Mouse (Mus musculus): Measurements from ENCODE around the gene Rrp9. TPM values are rescaled to one million over a fixed set of nuclear protein-coding genes. Genes with fewer than 3 reads are reported as not detected.

The Rrp9 gene
- polyA plus RNA-seq, 1 experiment = 27.4 TPM

- WGBS = 31% methylated on average over 9 of the region's 9 CpGs
- Histone ChIP-seq H3K4me1 (ENCODE audit: control insufficient read depth, insufficient read depth, low read length) (peaks cover 17% of the 10 kb centered on the region), H3K4me3 (replicated peaks; ENCODE audit: extremely low read depth, low read depth, low read length) (peak overlapping the region; percentile 72)
- no peak for DNase-seq
- TF ChIP-seq CTCF (IDR thresholded peaks at IDR 0.05; ENCODE audit: insufficient read depth, low read length) (no peak), POLR2A (IDR thresholded peaks at IDR 0.05; ENCODE audit: borderline replicate concordance, extremely low read depth, low read depth, low read length) (no peak)
Observed at GRCm38 (mm10) chr9:106447951-106448350, 27.8 kb upstream of the Rrp9 start.

DNA sequence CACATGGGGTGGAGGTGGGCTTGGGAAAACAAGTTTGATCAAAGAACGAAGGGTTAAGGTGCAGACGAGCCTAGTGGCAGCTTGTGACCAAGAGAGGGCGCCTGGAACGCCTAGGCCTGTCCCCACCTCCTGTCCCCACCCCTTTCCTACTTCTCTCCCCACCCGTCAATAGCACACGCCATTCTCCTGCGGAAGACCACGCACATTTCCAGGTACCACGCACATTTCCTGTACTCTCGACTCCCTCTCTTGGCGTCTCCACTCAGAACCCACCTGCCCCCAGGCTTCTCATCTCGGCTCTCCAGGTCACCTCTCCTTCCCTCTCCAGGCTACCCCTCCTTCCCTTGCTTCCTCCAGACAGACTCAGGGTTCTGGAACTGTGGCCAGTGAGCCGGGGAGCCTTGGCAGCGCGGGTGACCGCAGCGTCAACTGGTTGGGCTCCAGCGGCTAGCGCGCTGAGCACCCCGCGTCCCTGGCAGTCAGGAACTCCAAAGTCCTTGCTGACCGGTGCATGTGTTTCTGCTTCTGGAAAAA is 27.2 kb upstream of the Rrp9 start:
- TF ChIP-seq CTCF (IDR thresholded peaks at IDR 0.05; ENCODE audit: insufficient read depth, low read length) (peak; percentile 81), POLR2A (IDR thresholded peaks at IDR 0.05; ENCODE audit: borderline replicate concordance, extremely low read depth, low read depth, low read length) (peak; percentile 91; the same call in 1 of the 2 replicates)
- WGBS = under 1% methylated on average over 23 of the region's 23 CpGs
- Histone ChIP-seq H3K4me3 (replicated peaks; ENCODE audit: extremely low read depth, low read depth, low read length) (peak overlapping the region; percentile 72), H3K4me1 (ENCODE audit: control insufficient read depth, insufficient read depth, low read length) (peaks cover 17% of the 10 kb centered on the region)
- DNase-seq = peak; percentile 77

- TF ChIP-seq POLR2A (IDR thresholded peaks at IDR 0.05; ENCODE audit: borderline replicate concordance, extremely low read depth, low read depth, low read length) (no peak), CTCF (IDR thresholded peaks at IDR 0.05; ENCODE audit: insufficient read depth, low read length) (no peak)
- no peak for DNase-seq
- 82% methylated on average over 8 of the region's 8 CpGs for WGBS
- peaks cover 21% of the 10 kb centered on the region for H3K4me1 ChIP-seq (ENCODE audit: control insufficient read depth, insufficient read depth, low read length)
- H3K4me3 ChIP-seq (replicated peaks; ENCODE audit: extremely low read depth, low read depth, low read length) = no peak overlapping the region
Observed at GRCm38 (mm10) chr9:106449947-106450346, 25.8 kb upstream of the Rrp9 start.

GRCm38 (mm10) chr9:106450661-106451060 is 25.1 kb upstream of the Rrp9 start:
- H3K4me3 ChIP-seq (replicated peaks; ENCODE audit: extremely low read depth, low read depth, low read length) = no peak overlapping the region
- WGBS = 35% methylated on average over 9 of the region's 9 CpGs
- TF ChIP-seq POLR2A (IDR thresholded peaks at IDR 0.05; ENCODE audit: borderline replicate concordance, extremely low read depth, low read depth, low read length) (no peak), CTCF (IDR thresholded peaks at IDR 0.05; ENCODE audit: insufficient read depth, low read length) (no peak)
- H3K4me1 ChIP-seq (ENCODE audit: control insufficient read depth, insufficient read depth, low read length) = peaks cover 21% of the 10 kb centered on the region
- DNase-seq = peak; percentile 47

GRCm38 (mm10) chr9:106451298-106451697 is 24.5 kb upstream of the Rrp9 start:
- DNase-seq = no peak
- no peak overlapping the region for H3K4me3 ChIP-seq (replicated peaks; ENCODE audit: extremely low read depth, low read depth, low read length)
- no peak for TF ChIP-seq POLR2A (IDR thresholded peaks at IDR 0.05; ENCODE audit: borderline replicate concordance, extremely low read depth, low read depth, low read length)
- no peak for TF ChIP-seq CTCF (IDR thresholded peaks at IDR 0.05; ENCODE audit: insufficient read depth, low read length)
- WGBS = 77% methylated on average over 11 of the region's 11 CpGs
- peaks cover 21% of the 10 kb centered on the region for H3K4me1 ChIP-seq (ENCODE audit: control insufficient read depth, insufficient read depth, low read length)

- H3K4me1 ChIP-seq (ENCODE audit: control insufficient read depth, insufficient read depth, low read length) = peaks cover 21% of the 10 kb centered on the region
- no peak for TF ChIP-seq CTCF (IDR thresholded peaks at IDR 0.05; ENCODE audit: insufficient read depth, low read length)
- no peak for TF ChIP-seq POLR2A (IDR thresholded peaks at IDR 0.05; ENCODE audit: borderline replicate concordance, extremely low read depth, low read depth, low read length)
- 66% methylated on average over 2 of the region's 2 CpGs for WGBS
- no peak overlapping the region for H3K4me3 ChIP-seq (replicated peaks; ENCODE audit: extremely low read depth, low read depth, low read length)
- DNase-seq = no peak
Observed at GRCm38 (mm10) chr9:106451899-106452298, 23.9 kb upstream of the Rrp9 start.

GRCm38 (mm10) chr9:106452351-106452750 is 23.4 kb upstream of the Rrp9 start:
- Histone ChIP-seq H3K4me1 (ENCODE audit: control insufficient read depth, insufficient read depth, low read length) (peaks cover 21% of the 10 kb centered on the region), H3K4me3 (replicated peaks; ENCODE audit: extremely low read depth, low read depth, low read length) (no peak overlapping the region)
- WGBS = 69% methylated on average over 6 of the region's 6 CpGs
- DNase-seq = no peak
- TF ChIP-seq CTCF (IDR thresholded peaks at IDR 0.05; ENCODE audit: insufficient read depth, low read length) (no peak), POLR2A (IDR thresholded peaks at IDR 0.05; ENCODE audit: borderline replicate concordance, extremely low read depth, low read depth, low read length) (no peak)

DNA sequence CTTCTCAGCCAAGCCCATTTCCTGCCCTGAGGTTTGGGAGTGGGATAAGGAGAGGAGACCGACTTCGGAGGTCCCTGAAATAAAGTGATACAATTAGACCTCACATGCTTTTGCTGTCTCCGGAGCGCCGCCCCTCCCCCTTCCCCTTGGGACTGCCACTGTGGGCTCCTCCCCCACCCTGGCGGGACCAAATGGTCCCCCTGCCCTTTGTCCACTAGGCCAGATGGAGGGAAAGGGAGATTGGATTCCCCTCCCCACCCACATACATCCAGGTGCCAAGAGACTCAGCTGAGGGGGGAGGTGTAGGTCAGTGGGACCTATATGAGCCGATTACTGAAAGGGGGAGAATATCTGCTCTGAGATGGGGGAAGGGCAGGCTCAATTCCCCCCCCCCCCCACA is 22.9 kb upstream of the Rrp9 start:
- DNase-seq = no peak
- no peak overlapping the region for H3K4me3 ChIP-seq (replicated peaks; ENCODE audit: extremely low read depth, low read depth, low read length)

DNA sequence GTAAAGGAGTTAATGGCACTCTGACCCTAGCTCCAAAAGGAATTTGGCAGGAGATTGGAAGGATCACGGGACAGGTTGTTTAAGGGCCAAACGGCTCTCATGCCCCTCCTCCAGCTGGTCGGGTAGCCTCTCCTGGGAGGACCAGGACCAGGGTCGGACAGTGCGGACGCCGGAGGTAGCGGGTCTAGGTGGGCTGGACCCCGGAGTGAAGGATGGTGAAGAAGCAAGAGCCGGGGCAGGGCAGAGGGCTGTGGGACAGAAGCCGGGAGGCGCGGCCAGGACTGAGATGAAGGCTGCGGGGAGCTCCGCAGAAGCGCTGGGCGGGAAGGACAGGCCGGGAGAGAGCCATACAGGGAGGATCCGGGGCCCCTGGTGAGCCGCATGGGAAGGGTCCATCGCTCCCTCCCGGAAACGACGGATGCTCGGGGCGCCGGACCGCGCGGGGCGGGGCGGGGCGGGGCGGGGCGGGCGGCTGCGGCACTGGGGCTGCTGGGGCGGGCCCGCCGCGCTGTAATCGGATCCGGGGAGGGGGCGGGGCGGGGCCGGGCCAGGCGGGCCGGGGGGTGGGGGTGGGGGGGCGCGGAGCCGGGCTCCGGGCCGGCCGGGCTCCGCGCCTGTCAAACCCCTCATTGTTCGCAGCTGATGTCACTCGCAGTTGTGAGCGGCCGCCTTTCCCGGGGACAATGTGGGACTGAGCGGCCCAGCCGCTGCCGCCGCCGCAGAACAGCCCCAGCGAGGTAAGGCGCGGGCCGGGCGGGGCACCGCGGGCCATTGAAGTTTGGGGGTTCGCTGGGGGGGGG is 22.3 kb upstream of the Rrp9 start, which contains the start of gene Pcbp4:
Gene Pcbp4, plus strand, starts transcription at position 21 of the 800 bp plus-strand sequence.
- under 1% methylated on average over 40 of the region's 74 CpGs for WGBS

More for the DNA sequence above, 22.9 kb upstream of the Rrp9 start:
- TF ChIP-seq POLR2A (IDR thresholded peaks at IDR 0.05; ENCODE audit: borderline replicate concordance, extremely low read depth, low read depth, low read length) (no peak), CTCF (IDR thresholded peaks at IDR 0.05; ENCODE audit: insufficient read depth, low read length) (no peak)
- 20% methylated on average over 7 of the region's 7 CpGs for WGBS
- H3K4me1 ChIP-seq (ENCODE audit: control insufficient read depth, insufficient read depth, low read length) = peaks cover 19% of the 10 kb centered on the region

More for the DNA sequence above, 22.3 kb upstream of the Rrp9 start, which contains the start of gene Pcbp4:
- peak; percentile 68 for DNase-seq
- Histone ChIP-seq H3K4me3 (replicated peaks; ENCODE audit: extremely low read depth, low read depth, low read length) (peak within 1 kb of the TSS; percentile 73), H3K4me1 (ENCODE audit: control insufficient read depth, insufficient read depth, low read length) (peaks cover 14% of the 10 kb centered on the region)
- TF ChIP-seq POLR2A (IDR thresholded peaks at IDR 0.05; ENCODE audit: borderline replicate concordance, extremely low read depth, low read depth, low read length) = no peak; the same call in 1 of the 2 replicates
- TF ChIP-seq CTCF (IDR thresholded peaks at IDR 0.05; ENCODE audit: insufficient read depth, low read length) = no peak

Measured in lung, adult 2 months (tissue).